Mouse (Mus musculus): ENCODE data around the gene Sec14l1.

DNA sequence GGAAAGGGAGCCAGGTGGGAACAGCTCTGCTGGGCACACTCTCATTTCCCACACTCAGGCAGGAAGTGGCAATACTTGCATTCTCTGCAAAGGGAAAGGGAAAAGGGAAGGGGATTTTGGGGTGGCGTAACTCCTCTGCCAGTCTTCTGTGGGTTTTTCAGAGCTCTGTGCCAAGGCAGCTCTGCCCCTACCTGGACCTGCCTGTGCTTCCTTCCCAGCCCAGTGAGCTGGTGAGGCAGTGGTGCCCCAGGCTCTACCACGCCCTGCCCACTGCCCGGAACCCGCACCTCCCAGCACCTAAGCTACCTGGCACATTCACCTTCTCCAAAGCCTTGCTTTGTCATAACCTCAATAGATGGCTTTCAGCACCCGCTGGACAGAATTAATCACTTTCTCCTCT is 83.2 kb downstream of the Sec14l1 start:
- TF ChIP-seq CTCF (IDR thresholded peaks at IDR 0.05; ENCODE audit: low read depth) (no peak), EP300 (IDR thresholded peaks at IDR 0.05; ENCODE audit: low read depth) (no peak)
